8 mouse cellular contexts compared by ENCODE assay signal in genomic region chr2:71655504-71656390, GRCm38 (mm10).
A peak's percentile ranks its signal among the peaks of the same experiment; 100 is the strongest.
DNase-seq lines count a peak whose midpoint lies in the region; ATAC-seq and TF ChIP-seq lines count a peak whose summit lies in the region.

No protein-coding gene starts in this region.

- H3K36me3 ChIP-seq in lung, embryonic 16.5 days (ENCODE audit: control insufficient read depth, insufficient read depth, low read length) = no peaks in the 10 kb centered on the region
- no peaks in the 10 kb centered on the region for H3K36me3 ChIP-seq in limb, embryonic 14.5 days (ENCODE audit: control insufficient read depth, insufficient read depth, low read length)
- H3K36me3 ChIP-seq in neural tube, embryonic 15.5 days = no peaks in the 10 kb centered on the region

- WGBS in lung, embryonic 16.5 days = 5% methylated on average over 19 of the region's 19 CpGs
- whole genome bisulfite sequencing in limb, embryonic 14.5 days = 3% methylated on average over 19 of the region's 19 CpGs
- 3% methylated on average over 19 of the region's 19 CpGs for WGBS in neural tube, embryonic 15.5 days

- peak overlapping the region; percentile 39 for H3K4me3 ChIP-seq in lung, embryonic 16.5 days (ENCODE audit: low read length)
- H3K4me3 ChIP-seq in brown adipose tissue, adult 24 weeks (ENCODE audit: insufficient read depth, low read depth, low read length) = peak overlapping the region; percentile 50
- peak overlapping the region; percentile 26 for H3K4me3 ChIP-seq in limb, embryonic 14.5 days (replicated peaks; ENCODE audit: low read length)
- H3K4me3 ChIP-seq in neural tube, embryonic 15.5 days (replicated peaks) = peak overlapping the region; percentile 31

- peak overlapping the region; percentile 49 for H3K9ac ChIP-seq in lung, embryonic 16.5 days (ENCODE audit: low read length)
- H3K9ac ChIP-seq in limb, embryonic 14.5 days (ENCODE audit: low read depth, low read length, severe bottlenecking) = peak overlapping the region; percentile 37
- peak overlapping the region; percentile 17; the same call in 1 of the 2 replicates for H3K9ac ChIP-seq in neural tube, embryonic 15.5 days (replicated peaks)

- no peak for TF ChIP-seq POLR2A in limb, embryonic 14.5 days (IDR thresholded peaks at IDR 0.05; ENCODE audit: borderline replicate concordance, extremely low read depth, insufficient read depth, insufficient read length)

- peak overlapping the region; percentile 58 for H3K4me2 ChIP-seq in lung, embryonic 16.5 days (ENCODE audit: low read depth, low read length)
- H3K4me2 ChIP-seq in limb, embryonic 14.5 days (replicated peaks; ENCODE audit: low read depth, low read length, severe bottlenecking) = peak overlapping the region; percentile 50
- peak overlapping the region; percentile 60 for H3K4me2 ChIP-seq in neural tube, embryonic 15.5 days

- H3K27ac ChIP-seq in lung, embryonic 16.5 days (ENCODE audit: low read length) = no peak overlapping the region
- H3K27ac ChIP-seq in brown adipose tissue, adult 24 weeks (replicated peaks; ENCODE audit: low read depth, low read length) = peak overlapping the region; percentile 5; the same call in 1 of the 2 replicates
- no peak overlapping the region for H3K27ac ChIP-seq in limb, embryonic 14.5 days (replicated peaks; ENCODE audit: low read depth, low read length)
- no peak overlapping the region for H3K27ac ChIP-seq in neural tube, embryonic 15.5 days (replicated peaks)

- ATAC-seq in lung, embryonic 16.5 days (ENCODE audit: low read depth) = peak; percentile 59
- ATAC-seq in limb, embryonic 14.5 days (ENCODE audit: low FRiP score, low read depth) = peak; percentile 73
- peak; percentile 69 for ATAC-seq in neural tube, embryonic 15.5 days (ENCODE audit: low FRiP score)

- H3K9me3 ChIP-seq in lung, embryonic 16.5 days (ENCODE audit: control insufficient read depth, low read length) = no peaks in the 10 kb centered on the region
- H3K9me3 ChIP-seq in limb, embryonic 14.5 days (ENCODE audit: control insufficient read depth, low read length) = no peaks in the 10 kb centered on the region
- no peaks in the 10 kb centered on the region for H3K9me3 ChIP-seq in neural tube, embryonic 15.5 days (replicated peaks)

- no peaks in the 10 kb centered on the region for H3K27me3 ChIP-seq in lung, embryonic 16.5 days (ENCODE audit: control insufficient read depth, insufficient read depth, low read depth, low read length)
- no peaks in the 10 kb centered on the region for H3K27me3 ChIP-seq in limb, embryonic 14.5 days (ENCODE audit: control insufficient read depth, insufficient read depth, low read length)
- no peaks in the 10 kb centered on the region for H3K27me3 ChIP-seq in neural tube, embryonic 15.5 days (replicated peaks)

- no peak for DNase-seq in lung, postnatal 14 days
- peak; percentile 17 for DNase-seq in gonadal fat pad, adult 2 months (ENCODE audit: low read depth)
- DNase-seq in limb, embryonic 14.5 days (ENCODE audit: low spot score) = peak; percentile 14
- DNase-seq in cerebellum, adult 18-20 months = no peak
- DNase-seq in cerebellum, adult 9-11 months = no peak

- peaks cover 12% of the 10 kb centered on the region for H3K4me1 ChIP-seq in lung, embryonic 16.5 days (replicated peaks; ENCODE audit: control insufficient read depth, insufficient read depth, low read length)
- peaks cover 12% of the 10 kb centered on the region for H3K4me1 ChIP-seq in brown adipose tissue, adult 24 weeks (ENCODE audit: control insufficient read depth, insufficient read depth, insufficient read length, low read length)
- H3K4me1 ChIP-seq in limb, embryonic 14.5 days (ENCODE audit: control insufficient read depth, insufficient read depth, low read length) = peaks cover 16% of the 10 kb centered on the region
- H3K4me1 ChIP-seq in neural tube, embryonic 15.5 days = peaks cover 20% of the 10 kb centered on the region

Comparison
In these comparisons a context has a peak if more than half of its experiments do, and no peak if none do; other contexts are left out.
1. DNase-seq: peak in gonadal fat pad, adult 2 months (single experiment) and limb, embryonic 14.5 days (single experiment); none in lung, postnatal 14 days (single experiment), cerebellum, adult 18-20 months (0 of 2) and cerebellum, adult 9-11 months (single experiment).
2. Peak in every context shown above with its lines, with median percentiles within 50 percentile points of each other: ATAC-seq, H3K4me2 ChIP-seq, H3K4me3 ChIP-seq and H3K9ac ChIP-seq.